Mouse (Mus musculus) CH12F3 (cell line): ENCODE measurements around the gene Exd2.

ENCODE experiments used
- in situ Hi-C: fragments of 300-500 bp; cut with MboI; formaldehyde crosslinking; loops from 2 replicates; pipeline ENCODE4 v1.14.3; 2020; ENCODE audit warnings: low sequenced_read_pairs

Exd2 gene

DNA sequence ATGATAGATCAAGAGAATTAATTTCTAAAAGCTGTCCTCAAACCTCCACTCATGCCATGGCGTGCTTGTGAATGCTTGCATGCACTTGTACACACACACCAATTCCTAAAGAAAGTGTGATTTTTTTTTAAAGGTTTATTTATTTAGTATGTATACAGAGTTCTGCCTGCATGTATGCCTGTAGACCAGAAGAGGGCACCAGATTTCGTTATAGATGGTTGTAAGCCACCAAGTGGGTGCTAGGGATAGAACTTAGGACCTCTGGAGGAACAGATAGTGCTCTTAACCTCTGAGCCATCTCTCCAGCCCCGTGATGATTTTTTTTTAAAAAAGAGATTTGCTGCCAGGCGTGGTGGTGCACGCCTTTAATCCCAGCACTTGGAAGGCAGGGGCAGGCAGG, 30.4 kb downstream of the Exd2 start:
- in situ Hi-C loops: no loop called here

DNA sequence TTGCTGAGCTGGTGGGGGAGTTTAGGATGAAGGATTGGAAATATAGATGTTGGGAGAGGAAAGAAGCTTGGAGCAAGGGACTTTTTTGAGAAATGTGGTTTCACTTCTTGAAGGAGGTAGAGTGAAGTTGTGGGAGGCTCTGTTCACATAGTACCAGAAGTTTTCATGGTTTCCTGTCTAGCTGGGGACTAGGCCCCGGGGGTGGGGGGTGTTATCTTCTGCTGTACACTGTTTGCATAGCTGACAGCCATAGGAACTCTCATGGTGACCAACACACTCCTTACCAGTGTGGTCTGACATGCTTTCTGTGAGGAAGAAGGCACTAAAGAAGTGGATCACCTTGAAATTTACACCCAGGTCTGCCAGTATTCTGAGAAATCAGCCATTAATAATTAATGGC, 32.8 kb downstream of the Exd2 start:
- in situ Hi-C loops: no loop called here

DNA sequence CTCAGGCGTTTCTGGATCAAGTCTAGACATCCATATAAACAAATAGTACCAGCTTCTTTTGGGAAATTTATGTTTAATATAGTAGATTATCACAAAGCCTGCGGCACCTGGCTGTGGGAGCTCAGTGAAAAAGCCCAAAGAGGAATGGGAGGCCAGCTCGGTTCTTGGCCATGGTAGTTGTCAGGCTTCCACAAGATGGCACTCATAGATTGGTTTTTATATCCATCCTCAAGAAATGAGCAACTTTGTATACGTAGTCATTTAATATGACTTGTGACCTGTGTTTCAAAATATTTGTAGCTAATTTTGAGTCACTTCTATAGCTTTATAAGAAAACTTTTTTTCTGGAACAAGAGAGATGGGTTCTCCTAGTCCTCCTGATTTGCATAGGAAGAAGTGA, 35.5 kb downstream of the Exd2 start:
- in situ Hi-C loops: no loop called here

DNA sequence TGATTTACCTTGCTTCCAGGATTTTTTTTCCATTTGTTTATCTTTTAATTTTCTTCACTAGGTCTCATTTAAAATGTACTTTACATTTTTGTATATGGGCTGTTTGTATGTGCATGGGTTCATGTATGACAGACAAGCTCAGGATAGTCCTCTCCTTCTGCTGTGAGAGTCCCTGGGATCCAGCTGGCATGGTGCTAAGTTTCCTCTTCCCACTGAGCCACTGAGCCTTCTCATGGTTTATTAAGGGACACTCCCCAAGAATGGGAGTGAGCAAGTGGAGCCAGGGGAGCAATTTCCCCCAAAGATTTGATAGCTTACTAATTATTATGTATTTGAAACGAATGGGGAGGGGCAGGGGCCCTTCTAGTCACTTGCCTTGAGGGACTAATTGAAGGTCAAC, 37.6 kb downstream of the Exd2 start:
- in situ Hi-C loops: no loop called here

DNA sequence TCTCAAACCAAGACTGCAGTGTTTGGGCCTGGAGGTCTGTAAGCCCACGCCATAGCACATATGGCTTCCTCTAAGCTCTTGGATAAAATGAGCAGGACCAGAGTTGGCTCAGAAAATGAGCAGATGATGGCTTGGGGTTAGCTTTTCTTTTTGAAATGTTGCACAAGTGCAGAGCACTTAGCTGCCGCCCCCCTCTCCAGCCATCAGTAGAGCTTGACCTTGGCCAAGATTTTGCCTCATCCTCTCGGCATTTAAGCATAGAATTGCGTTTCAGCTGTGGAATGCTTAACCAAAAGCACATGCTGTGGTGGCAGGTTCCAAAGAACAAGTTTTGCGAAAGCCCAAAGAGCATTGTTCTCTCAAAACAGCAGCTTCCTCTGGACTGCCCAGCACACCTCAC, 41.8 kb downstream of the Exd2 start:
- in situ Hi-C loops: no loop called here

DNA sequence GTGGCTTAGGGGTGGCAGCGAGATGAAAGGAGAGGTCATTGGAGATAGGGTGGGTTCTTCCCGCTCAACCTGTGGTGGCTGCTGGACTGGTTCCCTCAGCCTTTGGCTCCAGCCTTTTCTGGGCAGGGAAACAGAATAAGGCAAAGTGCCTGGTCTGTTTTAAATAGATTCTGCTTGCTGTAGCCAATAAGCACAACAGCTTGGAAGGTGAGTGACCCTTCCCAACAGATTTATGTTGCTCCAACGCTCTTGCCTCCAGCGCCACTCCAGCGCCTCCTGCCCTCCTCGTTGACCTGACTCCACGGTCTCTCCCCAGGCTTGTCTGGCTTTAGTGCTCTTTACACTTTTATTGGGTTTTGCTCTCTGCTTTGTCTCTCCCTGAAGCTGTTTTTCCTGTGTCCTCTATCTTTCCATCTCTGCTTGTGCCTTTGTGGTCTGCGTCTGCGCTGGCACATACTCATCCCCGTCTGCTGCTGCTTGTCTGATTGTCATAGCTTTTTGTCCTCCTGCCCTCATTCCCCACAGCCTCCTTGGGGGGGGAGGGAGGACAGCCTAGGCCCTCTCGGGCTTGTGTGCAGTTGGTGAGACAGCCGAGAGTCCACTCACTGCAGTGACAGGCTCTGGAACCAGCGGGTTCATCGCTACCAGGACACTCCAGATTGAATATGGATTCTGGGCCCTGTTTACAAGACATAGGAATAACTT, 44.3 kb downstream of the Exd2 start:
- in situ Hi-C loops: no loop called here

DNA sequence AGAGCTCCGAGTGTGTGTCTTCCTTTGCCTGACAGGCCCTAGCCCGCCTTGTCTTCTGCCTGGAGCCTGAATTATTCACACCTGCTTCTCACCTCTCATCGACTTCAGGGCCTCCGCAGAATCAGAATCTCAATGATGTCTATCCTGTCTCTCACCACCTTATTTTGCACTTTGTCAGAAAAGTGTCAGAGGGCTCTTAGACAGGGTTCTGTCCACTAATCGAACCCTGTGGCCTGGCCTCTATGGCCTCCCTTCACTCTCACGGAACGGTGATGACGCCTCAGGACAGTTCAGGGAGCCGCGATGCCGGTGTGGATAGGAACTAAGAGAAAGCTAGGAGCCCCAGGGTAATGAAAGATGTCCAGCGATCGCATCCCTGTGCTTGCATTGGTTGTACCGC, 55.1 kb downstream of the Exd2 start, which contains the start of gene Galnt16:
Gene Galnt16 (plus strand): TSS at position 301 of the 400 bp plus-strand sequence.
- in situ Hi-C loops: no loop called here

DNA sequence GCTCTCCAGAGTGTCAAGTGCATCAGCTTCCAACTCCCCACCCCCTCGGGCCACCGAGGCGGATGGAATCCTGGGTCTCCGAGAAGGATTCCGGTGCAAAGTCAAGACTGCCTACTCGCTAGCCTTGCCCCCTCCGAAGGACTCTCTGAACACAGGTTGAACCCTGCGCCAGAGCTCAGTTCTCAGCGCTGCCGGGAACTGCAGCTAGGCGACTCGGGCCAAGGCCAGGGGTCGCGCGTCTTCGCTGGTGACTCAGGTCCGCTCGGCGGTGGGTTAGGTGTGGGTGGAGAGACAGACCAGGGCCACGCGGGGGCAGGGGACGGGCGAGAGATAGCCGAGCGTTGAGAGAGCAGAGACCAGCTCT, 55.5 kb downstream of the Exd2 start:
- in situ Hi-C loops: no loop called here

DNA sequence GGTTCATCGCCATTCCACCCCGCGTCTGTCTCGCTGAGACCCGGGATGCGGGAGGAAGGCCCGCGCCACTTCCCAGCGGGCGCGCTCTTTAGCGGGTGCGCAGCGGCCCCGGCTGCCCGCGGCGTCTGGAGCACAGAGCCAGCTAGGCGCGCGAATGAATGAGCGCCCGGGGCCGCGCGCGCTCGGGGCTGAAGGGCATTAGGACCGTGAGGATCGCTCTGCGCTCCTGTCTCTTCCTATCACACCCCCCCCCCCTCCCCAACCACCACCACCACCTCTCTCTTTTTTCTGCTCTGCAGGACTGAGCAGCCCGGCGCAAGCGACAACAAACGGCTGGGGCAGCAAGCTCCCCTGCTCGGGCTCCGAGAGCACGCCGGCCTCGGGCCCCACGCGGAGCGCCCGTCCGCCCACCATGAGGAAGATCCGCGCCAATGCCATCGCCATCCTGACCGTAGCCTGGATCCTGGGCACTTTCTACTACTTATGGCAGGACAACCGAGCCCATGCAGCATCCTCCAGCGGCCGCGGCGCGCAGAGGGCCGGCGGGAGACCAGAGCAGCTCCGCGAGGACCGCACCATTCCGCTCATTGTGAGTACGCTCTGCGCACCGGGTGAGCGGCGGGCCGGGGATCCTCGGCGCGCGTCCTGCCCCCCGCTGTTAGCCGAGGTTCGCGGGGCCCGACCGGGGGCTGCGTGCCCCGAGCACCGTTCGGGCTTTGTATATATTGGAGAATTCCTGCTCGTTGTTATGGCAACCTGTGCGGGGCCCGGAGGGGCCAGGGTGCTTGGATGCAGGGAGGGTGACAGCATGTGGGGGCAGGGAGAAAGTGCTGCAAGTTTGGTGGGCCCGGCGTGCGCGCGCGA, 56.1 kb downstream of the Exd2 start:
- in situ Hi-C loops: no loop called here

DNA sequence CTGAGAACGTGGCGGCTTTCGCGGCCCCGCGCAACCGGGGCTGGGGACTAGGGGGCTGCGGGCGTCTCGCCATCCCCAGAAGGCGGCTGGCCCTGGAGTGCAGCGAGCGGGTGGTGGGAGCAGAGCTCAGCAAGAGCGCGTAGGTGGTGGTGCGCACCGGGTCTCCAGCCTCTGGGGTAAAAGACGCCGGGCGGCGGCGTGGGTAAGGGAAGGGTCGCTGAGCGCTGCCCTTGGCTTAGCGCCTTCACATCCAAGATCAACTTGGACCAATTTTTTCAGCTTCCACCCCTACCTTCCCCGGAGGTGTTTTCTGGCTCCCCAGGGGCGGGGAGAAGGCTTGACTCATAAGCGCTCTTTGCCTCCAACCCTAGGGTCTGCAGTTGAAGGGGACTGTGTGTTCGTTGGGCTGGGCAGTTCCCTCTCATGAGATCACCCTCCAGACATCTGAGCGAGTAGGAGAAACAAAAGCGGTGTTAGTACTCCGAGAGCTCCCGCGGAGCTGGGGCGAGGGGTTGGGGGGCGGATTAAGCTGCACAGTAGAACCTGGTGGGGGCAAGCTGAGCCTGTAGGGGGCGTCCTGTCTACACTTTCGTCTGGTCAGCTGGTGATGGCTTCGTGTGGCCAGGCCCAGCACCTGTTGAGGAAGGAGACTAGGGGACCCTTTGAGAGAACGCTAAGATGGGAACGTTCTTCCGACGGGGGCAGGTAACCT, 56.9 kb downstream of the Exd2 start:
- in situ Hi-C loops: no loop called here

DNA sequence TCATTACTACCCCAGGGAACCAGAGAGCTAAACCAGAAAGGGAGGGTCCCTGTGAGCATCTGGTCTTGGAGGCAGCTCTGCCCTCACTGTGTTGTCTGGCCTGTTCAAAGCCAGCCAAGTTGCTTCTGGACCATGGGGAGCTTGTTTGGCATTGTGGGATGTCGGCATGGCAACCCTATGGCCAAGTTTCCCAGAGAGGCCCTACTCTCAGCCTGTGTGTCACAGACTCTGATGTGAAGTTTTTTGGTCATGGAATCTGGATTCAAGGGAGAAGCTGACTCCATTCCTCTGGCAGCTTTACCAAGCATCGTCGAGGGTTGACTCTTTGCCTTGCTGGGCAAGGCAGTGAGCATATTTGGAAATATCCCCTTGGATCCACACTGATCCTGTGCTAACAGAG, 59.1 kb downstream of the Exd2 start:
- in situ Hi-C loops: no loop called here

DNA sequence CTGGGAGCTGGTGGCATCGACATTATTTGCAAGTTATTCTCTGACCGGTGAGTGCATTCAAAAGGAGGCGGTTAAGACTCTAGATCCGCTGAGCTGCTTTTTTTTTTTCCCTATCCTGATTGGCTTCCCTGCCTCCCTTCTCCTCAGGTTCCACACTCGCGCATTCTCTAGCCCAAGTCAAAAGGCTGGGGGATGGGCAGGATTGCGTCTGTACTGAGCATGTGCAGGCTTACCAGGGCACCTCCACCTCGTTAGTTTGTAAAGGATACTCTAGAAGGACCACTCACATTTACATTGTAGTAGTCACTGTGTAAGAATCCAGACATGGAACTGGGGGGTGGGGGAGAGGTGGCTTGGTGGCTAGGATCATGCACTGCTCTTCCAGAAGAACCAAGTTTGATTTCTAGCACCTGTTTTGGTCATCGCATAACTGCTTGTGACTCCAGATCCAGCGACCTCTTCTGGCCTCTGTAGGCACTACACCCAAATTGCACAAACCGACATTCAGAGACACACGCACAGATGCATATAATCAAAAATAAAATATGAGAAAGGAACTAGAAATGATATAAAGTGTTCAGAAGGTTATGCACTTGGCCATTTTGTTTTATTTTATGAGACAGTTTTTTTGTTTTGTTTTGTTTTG, 61.5 kb downstream of the Exd2 start:
- in situ Hi-C loops: no loop called here

DNA sequence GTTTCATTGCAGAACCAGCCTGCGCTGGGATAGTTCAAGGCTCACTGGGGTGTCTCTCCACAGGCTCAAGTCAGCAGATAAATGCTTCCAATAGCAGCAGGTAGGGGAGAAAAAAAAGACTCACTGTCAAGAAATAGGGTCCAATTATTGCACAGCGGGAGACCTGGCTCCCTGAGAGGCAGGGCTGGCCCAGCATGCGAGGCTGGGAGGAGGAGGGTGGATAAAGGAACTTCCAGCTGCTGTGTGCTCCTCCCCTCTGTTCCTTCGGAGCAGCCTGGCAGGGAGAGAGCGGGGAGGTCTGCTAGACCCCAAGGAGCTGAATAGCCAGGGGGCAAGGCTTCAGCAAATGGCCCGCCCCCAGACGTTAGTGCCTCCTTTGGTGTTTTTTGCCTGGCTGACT, 62.6 kb downstream of the Exd2 start:
- in situ Hi-C loops: no loop called here

DNA sequence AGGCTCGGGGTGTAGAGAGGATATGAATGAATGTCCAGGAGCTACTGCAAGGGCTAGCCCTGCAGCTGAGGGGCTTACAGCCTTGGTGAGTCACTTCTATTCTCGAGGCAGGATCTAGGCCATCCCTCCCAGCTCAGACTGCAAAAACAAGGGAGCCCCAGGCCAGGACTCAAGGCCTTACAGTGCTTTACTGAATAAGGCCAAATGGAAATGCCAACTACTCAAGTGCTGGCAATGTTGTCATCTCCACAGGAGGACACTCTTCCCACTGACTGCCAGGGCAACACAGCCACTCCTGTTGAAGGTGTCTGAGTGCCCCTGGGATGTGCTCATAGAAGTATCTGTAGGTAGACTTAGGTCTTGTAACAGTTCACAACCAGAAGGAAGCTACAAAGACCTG, 63.6 kb downstream of the Exd2 start:
- in situ Hi-C loops: no loop called here

DNA sequence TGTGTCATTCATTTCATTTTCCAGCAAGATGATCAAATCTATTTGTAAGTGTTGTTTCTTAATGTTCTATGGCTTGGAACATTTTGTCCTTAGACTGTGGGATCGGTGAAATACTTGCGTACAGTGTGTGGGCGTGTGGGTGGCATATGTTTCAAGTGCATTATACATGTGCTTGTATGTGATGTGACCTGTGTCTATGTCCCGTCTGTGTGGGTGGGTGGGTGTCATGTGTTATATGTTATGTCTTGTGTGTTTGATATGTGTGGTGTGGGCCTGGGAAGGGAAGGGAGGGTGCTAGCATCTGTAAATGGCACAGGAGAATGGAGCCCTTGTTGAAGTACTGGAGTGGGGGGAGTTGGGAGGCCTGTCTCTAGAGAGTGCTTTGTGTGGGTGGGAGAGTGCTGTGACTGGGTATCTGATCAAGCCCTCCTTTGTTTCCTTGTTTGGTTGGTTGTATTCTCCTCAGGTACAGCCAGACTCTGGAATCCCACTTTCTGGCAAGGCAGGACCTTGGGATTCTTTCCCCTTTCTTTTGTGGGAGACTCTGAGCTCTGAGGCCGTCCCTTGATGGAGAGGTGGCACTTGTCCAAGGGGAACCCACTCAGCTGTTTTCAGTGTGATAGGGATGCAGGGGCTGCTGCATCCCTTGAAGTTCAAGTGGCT, 65.0 kb downstream of the Exd2 start:
- in situ Hi-C loops: no loop called here

DNA sequence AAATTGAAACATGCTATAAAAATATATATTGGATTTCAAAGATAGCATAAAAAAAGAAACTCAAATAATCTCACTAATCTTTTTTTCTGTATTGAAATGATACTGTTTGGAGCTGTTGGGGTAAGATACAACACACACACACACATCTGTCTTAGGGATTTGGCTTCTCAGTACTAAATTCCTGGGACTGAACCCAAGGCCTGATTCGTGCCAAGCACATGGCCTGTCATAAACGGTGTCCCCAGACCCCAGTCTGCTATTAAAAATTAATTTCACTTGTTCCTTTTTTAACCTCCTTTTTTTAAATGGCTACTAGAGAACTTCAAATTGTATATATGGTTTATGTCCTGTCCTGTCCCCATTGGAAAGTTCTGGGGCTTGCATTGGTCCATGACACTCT, 67.2 kb downstream of the Exd2 start:
- in situ Hi-C loops: no loop called here

DNA sequence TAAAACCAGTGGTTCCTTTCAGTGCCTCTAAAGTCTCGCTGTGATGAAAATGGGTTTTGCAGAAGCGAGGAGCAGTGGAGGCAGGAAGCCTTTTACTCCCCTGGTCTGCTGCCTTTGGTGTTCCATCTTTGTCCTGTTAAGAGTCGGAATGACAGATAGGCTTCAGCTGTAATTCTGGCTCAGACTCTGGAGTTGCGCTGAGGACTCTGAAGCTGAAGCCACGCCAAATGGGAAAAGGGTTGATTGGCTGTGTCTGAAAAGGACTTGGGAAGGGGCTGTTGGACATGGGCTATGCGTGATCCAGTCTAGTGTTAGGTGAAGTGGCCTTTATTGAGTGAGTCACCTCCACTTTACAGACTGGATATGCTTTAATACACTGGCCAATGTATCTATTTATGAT, 67.7 kb downstream of the Exd2 start:
- in situ Hi-C loops: no loop called here

DNA sequence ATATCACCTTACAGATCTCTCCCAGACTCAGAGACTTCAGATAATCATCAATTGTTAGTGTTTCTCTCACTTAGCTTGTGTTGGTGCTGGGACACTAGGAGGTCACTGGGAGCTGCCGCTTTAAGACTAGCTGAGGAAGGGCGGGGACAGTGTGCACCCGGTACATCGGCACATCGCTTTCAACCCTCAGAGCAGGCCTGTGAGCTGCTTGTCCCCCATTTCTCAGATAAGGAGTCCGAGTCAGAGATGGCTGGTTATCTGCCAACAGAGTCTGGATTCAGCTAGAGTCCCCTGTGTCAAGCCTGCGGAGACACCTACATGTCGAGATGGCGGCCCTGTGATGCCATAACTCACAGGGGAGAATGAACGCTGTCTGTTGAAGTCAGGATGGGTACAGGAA, 68.7 kb downstream of the Exd2 start:
- in situ Hi-C loops: no loop called here

DNA sequence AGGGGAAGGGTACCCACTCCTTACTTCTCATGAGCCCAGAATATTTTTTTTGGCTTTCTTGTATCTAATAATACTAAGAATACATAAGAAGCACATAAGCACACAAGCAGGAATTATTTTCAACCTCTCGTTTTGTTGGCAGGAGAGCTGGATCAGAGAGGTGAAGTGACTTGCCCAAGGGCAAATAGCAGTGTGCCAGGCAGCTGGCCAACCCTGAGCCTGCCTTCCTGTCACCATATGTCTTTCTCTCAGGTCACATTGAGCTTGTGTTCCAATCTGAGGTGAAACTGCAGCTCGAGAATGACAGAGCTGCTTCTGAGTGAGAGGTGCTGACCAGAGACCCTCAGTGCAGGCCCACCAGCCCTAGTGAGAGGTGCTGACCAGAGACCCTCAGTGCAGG, 71.0 kb downstream of the Exd2 start:
- in situ Hi-C loops: no loop called here

DNA sequence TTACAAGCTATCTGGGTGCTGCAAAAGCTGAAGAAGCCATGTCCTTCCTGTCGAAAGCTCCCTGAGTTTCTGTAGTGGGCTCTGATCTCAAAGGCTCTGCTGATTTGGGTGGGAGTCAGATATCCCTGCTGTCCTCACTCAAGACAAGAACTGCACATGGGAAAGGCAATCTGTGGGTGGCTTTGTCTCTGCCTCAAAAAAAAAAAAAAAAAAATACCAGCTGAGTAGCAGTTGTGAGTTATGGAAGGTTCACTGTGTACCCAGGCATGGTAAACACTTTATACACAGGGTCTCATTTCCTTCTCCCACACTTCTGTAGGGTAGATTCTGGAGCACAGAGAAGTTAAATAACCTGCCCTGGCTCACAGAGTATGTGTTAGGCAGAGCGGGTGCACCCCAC, 74.4 kb downstream of the Exd2 start:
- in situ Hi-C loops: no loop called here

DNA sequence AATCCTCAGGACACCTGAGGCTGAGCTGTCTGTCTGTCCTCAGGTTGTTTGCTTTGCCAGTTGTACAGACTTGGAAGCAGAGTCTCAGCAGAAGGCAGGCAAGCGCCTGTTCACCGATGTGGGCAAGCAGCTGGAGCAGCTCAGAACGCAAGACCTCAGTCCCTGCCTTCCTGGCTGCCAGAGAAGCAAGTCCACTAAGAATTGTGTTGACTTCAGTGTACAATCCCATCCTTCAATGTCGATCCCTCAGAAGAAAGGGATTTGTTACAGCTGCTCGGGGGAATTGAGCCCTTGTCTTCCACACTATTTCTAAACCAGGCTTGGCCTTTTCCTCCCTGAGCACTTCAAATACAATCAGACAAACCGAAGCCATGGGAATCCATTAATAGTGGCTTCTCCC, 75.4 kb downstream of the Exd2 start:
- in situ Hi-C loops: no loop called here
